Mouse (Mus musculus) intestine, embryonic 16.5 days (tissue): ENCODE data around the gene Klf16. TPM values are rescaled to one million over a fixed set of nuclear protein-coding genes. Genes with fewer than 3 reads are reported as not detected.
A peak's percentile ranks its signal among the peaks of the same experiment; 100 is the strongest.

Experiments used
- ATAC-seq: fragments of 200-750 bp; cut with Nextera tagmentation; 2 replicates; pipeline ENCODE4 v1.8.0; 2017; ENCODE audit warnings: moderate TSS enrichment, moderate library complexity
- H3K27ac ChIP-seq: fragments of 300-500 bp; sonication (generic); 2 replicates; pipeline ENCODE4 v1.5.1; 2014; ENCODE audit warnings: mild to moderate bottlenecking, low read length
- H3K27me3 ChIP-seq: fragments of 300-500 bp; sonication (generic); replicated peaks from 2 replicates; pipeline ENCODE4 v1.6.1; 2014; ENCODE audit warnings: low read length, control low read depth, mixed read lengths; ENCODE audit not compliant: control insufficient read depth, insufficient read depth
- H3K36me3 ChIP-seq: fragments of 300-500 bp; sonication (generic); 2 replicates; pipeline ENCODE4 v1.6.1; 2014; ENCODE audit warnings: low read length, control low read depth; ENCODE audit not compliant: control insufficient read depth, insufficient read depth
- H3K4me1 ChIP-seq: fragments of 300-500 bp; sonication (generic); 2 replicates; pipeline ENCODE4 v1.6.1; 2014; ENCODE audit warnings: low read length, control low read depth, mixed read lengths; ENCODE audit not compliant: control insufficient read depth, insufficient read depth
- H3K4me2 ChIP-seq: fragments of 300-500 bp; sonication (generic); 2 replicates; pipeline ENCODE4 v1.6.1; 2014; ENCODE audit warnings: low read depth, low read length, control low read depth
- H3K4me3 ChIP-seq: fragments of 300-500 bp; sonication (generic); 2 replicates; pipeline ENCODE4 v1.5.1; 2014; ENCODE audit warnings: mild to moderate bottlenecking, low read length
- H3K9ac ChIP-seq: fragments of 300-500 bp; sonication (generic); 2 replicates; pipeline ENCODE4 v1.6.1; 2014; ENCODE audit warnings: low read depth, low read length
- H3K9me3 ChIP-seq: fragments of 300-500 bp; sonication (generic); 2 replicates; pipeline ENCODE4 v1.6.1; 2016; ENCODE audit warnings: low read length, control low read depth; ENCODE audit not compliant: control insufficient read depth
- WGBS: fragments of 180-500 bp; shearing (Covaris S2); extraction: QIAGEN DNeasy Blood & Tissue Kit; methylation state at CpG from one replicate; pipeline ENCODE4 v1.1.7; 2014; 5-methylcytosine and 5-hydroxymethylcytosine counted together
- polyA plus RNA-seq: library from polyadenylated mRNA; unstranded; fragments of >200 nt; fragmentation: Nextera tagmentation; extraction: Ambion mirVana; gene quantifications from 2 replicates; pipeline ENCODE4 v1.2.1, GENCODE M21; 2015

Gene Klf16
- polyA plus RNA-seq = 7.0 and 7.4 TPM in 2 replicates

- peak within 1 kb of the TSS; percentile 80 for H3K9ac ChIP-seq
- H3K27me3 ChIP-seq = no peaks in the 10 kb centered on the region
- H3K36me3 ChIP-seq = no peaks in the 10 kb centered on the region
- H3K4me3 ChIP-seq = peak within 1 kb of the TSS; percentile 84
- peaks cover 34% of the 10 kb centered on the region for H3K4me1 ChIP-seq
- H3K4me2 ChIP-seq = peak within 1 kb of the TSS; percentile 98
- WGBS = under 1% methylated on average over 73 of the region's 97 CpGs
- ATAC-seq = peak; percentile 83
- H3K27ac ChIP-seq = peak within 1 kb of the TSS; percentile 88
- no peaks in the 10 kb centered on the region for H3K9me3 ChIP-seq
Measured at GRCm38 (mm10) chr10:80577195-80578130, at the start of gene Klf16. TSS of gene Klf16 (minus strand) at chr10:80577321.

GRCm38 (mm10) chr10:80625764-80626163 lies 48.6 kb upstream of the Klf16 start:
- Histone ChIP-seq H3K4me1 (peaks cover 55% of the 10 kb centered on the region), H3K9me3 (no peaks in the 10 kb centered on the region), H3K9ac (peak overlapping the region; percentile 5), H3K27me3 (no peaks in the 10 kb centered on the region), H3K36me3 (no peaks in the 10 kb centered on the region), H3K27ac (peak overlapping the region; percentile 79), H3K4me2 (0 out of 2 replicates have a peak overlapping the region, but pooled peaks have one; percentile 3), H3K4me3 (no peak overlapping the region; the same call in 1 of the 2 replicates)
- 82% methylated on average over 4 of the region's 4 CpGs for WGBS
- ATAC-seq = no peak

- H3K4me3 ChIP-seq = peak overlapping the region; percentile 86
- no peaks in the 10 kb centered on the region for H3K36me3 ChIP-seq
- no peak for ATAC-seq
- peak overlapping the region; percentile 90 for H3K27ac ChIP-seq
- 13% methylated on average over 15 of the region's 15 CpGs for WGBS
- peaks cover 49% of the 10 kb centered on the region for H3K4me1 ChIP-seq
- H3K4me2 ChIP-seq = peak overlapping the region; percentile 87
- H3K27me3 ChIP-seq = no peaks in the 10 kb centered on the region
- H3K9me3 ChIP-seq = no peaks in the 10 kb centered on the region
- H3K9ac ChIP-seq = peak overlapping the region; percentile 92
Measured at GRCm38 (mm10) chr10:80623457-80624191, 46.5 kb upstream of the Klf16 start.

GRCm38 (mm10) chr10:80622661-80623456 lies 45.7 kb upstream of the Klf16 start, which contains the start of gene Csnk1g2:
TSS of gene Csnk1g2 (plus strand) at chr10:80622838.
- no peaks in the 10 kb centered on the region for H3K9me3 ChIP-seq
- peak within 1 kb of the TSS; percentile 92 for H3K9ac ChIP-seq
- under 1% methylated on average over 79 of the region's 85 CpGs for WGBS
- H3K27ac ChIP-seq = peak within 1 kb of the TSS; percentile 97
- no peaks in the 10 kb centered on the region for H3K36me3 ChIP-seq
- no peaks in the 10 kb centered on the region for H3K27me3 ChIP-seq
- H3K4me2 ChIP-seq = peak within 1 kb of the TSS; percentile 87
- ATAC-seq = peak; percentile 22
- H3K4me3 ChIP-seq = peak within 1 kb of the TSS; percentile 86
- H3K4me1 ChIP-seq = peaks cover 45% of the 10 kb centered on the region

GRCm38 (mm10) chr10:80621940-80622660 lies 45.0 kb upstream of the Klf16 start:
- Histone ChIP-seq H3K27me3 (no peaks in the 10 kb centered on the region), H3K4me2 (peak overlapping the region; percentile 71), H3K27ac (peak overlapping the region; percentile 97), H3K4me1 (peaks cover 38% of the 10 kb centered on the region), H3K9me3 (no peaks in the 10 kb centered on the region), H3K9ac (peak overlapping the region; percentile 92), H3K36me3 (no peaks in the 10 kb centered on the region), H3K4me3 (peak overlapping the region; percentile 86)
- peak; percentile 95 for ATAC-seq
- under 1% methylated on average over 64 of the region's 64 CpGs for WGBS

- H3K9ac ChIP-seq = peak overlapping the region; percentile 70
- H3K9me3 ChIP-seq = no peaks in the 10 kb centered on the region
- no peak for ATAC-seq
- H3K36me3 ChIP-seq = no peaks in the 10 kb centered on the region
- H3K27ac ChIP-seq = peak overlapping the region; percentile 97
- H3K4me2 ChIP-seq = peak overlapping the region; percentile 71
- WGBS = 1% methylated on average over 9 of the region's 9 CpGs
- peaks cover 36% of the 10 kb centered on the region for H3K4me1 ChIP-seq
- H3K4me3 ChIP-seq = peak overlapping the region; percentile 61
- H3K27me3 ChIP-seq = no peaks in the 10 kb centered on the region
Measured at GRCm38 (mm10) chr10:80621690-80621939, 44.5 kb upstream of the Klf16 start.

GRCm38 (mm10) chr10:80620796-80621689 lies 43.9 kb upstream of the Klf16 start:
- no peaks in the 10 kb centered on the region for H3K27me3 ChIP-seq
- WGBS = 55% methylated on average over 16 of the region's 16 CpGs
- peak overlapping the region; percentile 97 for H3K27ac ChIP-seq
- H3K9me3 ChIP-seq = no peaks in the 10 kb centered on the region
- peaks cover 32% of the 10 kb centered on the region for H3K4me1 ChIP-seq
- peak overlapping the region; percentile 70 for H3K9ac ChIP-seq
- H3K4me3 ChIP-seq = peak overlapping the region; percentile 61
- H3K4me2 ChIP-seq = peak overlapping the region; percentile 71
- ATAC-seq = no peak
- H3K36me3 ChIP-seq = no peaks in the 10 kb centered on the region

GRCm38 (mm10) chr10:80620365-80620764 lies 43.2 kb upstream of the Klf16 start:
- Histone ChIP-seq H3K9ac (no peak overlapping the region), H3K4me3 (no peak overlapping the region), H3K4me2 (no peak overlapping the region), H3K27ac (no peak overlapping the region), H3K27me3 (no peaks in the 10 kb centered on the region), H3K4me1 (peaks cover 26% of the 10 kb centered on the region), H3K9me3 (no peaks in the 10 kb centered on the region), H3K36me3 (peaks cover 4% of the 10 kb centered on the region)
- WGBS = 88% methylated on average over 9 of the region's 9 CpGs
- ATAC-seq = no peak
